ENCODE assay signal across 10 mouse cellular contexts in genomic region chr1:45627840-45628239, GRCm38 (mm10).
DNase-seq lines count a peak whose midpoint lies in the region; ATAC-seq lines count a peak whose summit lies in the region.
"Had no signal": no experiment of that assay in that cellular context is flagged by ENCODE, and none has a peak within 500 bp of the region (broad histone marks: within the 10 kb centered on the region; RNA-seq: fewer than 3 reads in every experiment).

No protein-coding gene starts in this region.

- peaks cover 9% of the 10 kb centered on the region; the same call in 1 of the 2 replicates for H3K9me3 ChIP-seq in forebrain, embryonic 13.5 days (replicated peaks)
- 0 out of 2 replicates have a peak, but pooled peaks cover 3% of the 10 kb centered on the region for H3K9me3 ChIP-seq in forebrain, embryonic 11.5 days (ENCODE audit: control insufficient read depth, low read length)

- no peaks in the 10 kb centered on the region for H3K27me3 ChIP-seq in forebrain, embryonic 13.5 days
- no peaks in the 10 kb centered on the region for H3K27me3 ChIP-seq in forebrain, embryonic 11.5 days (ENCODE audit: control insufficient read depth, insufficient read depth, low read length)
- H3K27me3 ChIP-seq: heart, embryonic 13.5 days had no signal

- H3K27ac ChIP-seq in forebrain, embryonic 13.5 days, result no peak overlapping the region
- no peak overlapping the region for H3K27ac ChIP-seq in forebrain, embryonic 11.5 days (ENCODE audit: low read depth, low read length)
- H3K27ac ChIP-seq: heart, embryonic 13.5 days had no signal

- WGBS in forebrain, embryonic 13.5 days, result 30% methylated on average over 2 of the region's 2 CpGs
- WGBS in forebrain, embryonic 11.5 days, result 37% methylated on average over 2 of the region's 2 CpGs

- ATAC-seq in forebrain, embryonic 13.5 days, result peak; percentile 67
- ATAC-seq in forebrain, embryonic 11.5 days (replicated peaks; ENCODE audit: low FRiP score), result no peak; the same call in 1 of the 2 replicates

- DNase-seq in forebrain, embryonic 11.5 days (ENCODE audit: low spot score), result no peak
- DNase-seq in urinary bladder, adult 18-20 months (ENCODE audit: low spot score in 2 of 2), result peak; percentile 3 to 39
- DNase-seq in urinary bladder, adult 2 months (ENCODE audit: low spot score), result no peak
- DNase-seq in gastrocnemius, postnatal 25 days, result peak; percentile 6
- DNase-seq in layer of hippocampus, adult 8-10 months (ENCODE audit: low spot score in 2 of 2), result peak; percentile 4 to 11
- DNase-seq in retina, adult 2 months (ENCODE audit: low read depth, low spot score), result peak; percentile 20
- DNase-seq in thymus, postnatal 0 days (ENCODE audit: low spot score), result no peak

- H3K4me2 ChIP-seq in forebrain, embryonic 13.5 days, result no peak overlapping the region
- H3K4me2 ChIP-seq in forebrain, embryonic 11.5 days (ENCODE audit: low read depth, low read length, severe bottlenecking), result no peak overlapping the region
- H3K4me2 ChIP-seq: heart, embryonic 13.5 days had no signal

- no peaks in the 10 kb centered on the region for H3K4me1 ChIP-seq in forebrain, embryonic 13.5 days
- H3K4me1 ChIP-seq in forebrain, embryonic 11.5 days (replicated peaks; ENCODE audit: control insufficient read depth, insufficient read depth, low read length), result no peaks in the 10 kb centered on the region

- no peaks in the 10 kb centered on the region for H3K36me3 ChIP-seq in forebrain, embryonic 13.5 days (ENCODE audit: poor library complexity, severe bottlenecking)
- H3K36me3 ChIP-seq in forebrain, embryonic 11.5 days (ENCODE audit: control insufficient read depth, insufficient read depth, low read length), result no peaks in the 10 kb centered on the region
- H3K36me3 ChIP-seq: G1E; heart, embryonic 13.5 days had no signal

- no peak overlapping the region for H3K4me3 ChIP-seq in forebrain, embryonic 13.5 days
- H3K4me3 ChIP-seq in forebrain, embryonic 11.5 days (ENCODE audit: low read depth, low read length), result no peak overlapping the region
- H3K4me3 ChIP-seq: heart, embryonic 13.5 days had no signal

- no peak overlapping the region for H3K9ac ChIP-seq in forebrain, embryonic 13.5 days
- H3K9ac ChIP-seq in forebrain, embryonic 11.5 days (ENCODE audit: low read length), result no peak overlapping the region
- H3K9ac ChIP-seq: heart, embryonic 13.5 days had no signal

Comparison
In these comparisons a context has a peak if more than half of its experiments do, and no peak if none do; other contexts are left out.
1. DNase-seq: peak in urinary bladder, adult 18-20 months (2 of 2), gastrocnemius, postnatal 25 days (single experiment), layer of hippocampus, adult 8-10 months (2 of 2) and retina, adult 2 months (single experiment); none in forebrain, embryonic 11.5 days (single experiment), urinary bladder, adult 2 months (single experiment) and thymus, postnatal 0 days (single experiment).